Mouse (Mus musculus) myocyte (in vitro differentiated cells): Measurements from ENCODE around the gene Kirrel3.

Experiments
- E2F4 ChIP-seq: IDR thresholded peaks from one replicate; pipeline ENCODE4 v1.6.1; 2011; ENCODE audit warnings: mild to moderate bottlenecking, control low read depth, moderate library complexity; ENCODE audit not compliant: insufficient read depth
- POLR2A ChIP-seq: IDR thresholded peaks from one replicate; pipeline ENCODE4 v1.6.1; 2011; ENCODE audit warnings: low read depth, mild to moderate bottlenecking, control low read depth, moderate library complexity; ENCODE audit not compliant: insufficient read length

- TF ChIP-seq E2F4, result no peak
- TF ChIP-seq POLR2A, result no peak
Measured at GRCm38 (mm10) chr9:35030823-35031222, 545.1 kb downstream of the Kirrel3 start.
